Mouse (Mus musculus) fat pad, adult 2 months (tissue): ENCODE results near the gene Afap1.

ENCODE experiments used
- DNase-seq: peaks from one replicate; pipeline ENCODE4 v3.0.0-alpha.2; 2011; ENCODE audit warnings: low read depth, low spot score; ENCODE audit errors: extremely low read depth

The Afap1 gene

GRCm38 (mm10) chr5:35971841-35972578, 78.9 kb downstream of the Afap1 start:
- DNase-seq = no peak

GRCm38 (mm10) chr5:35972739-35973138, 79.6 kb downstream of the Afap1 start:
- DNase-seq = no peak

- DNase-seq = no peak
Measured at GRCm38 (mm10) chr5:35973800-35974199, 80.7 kb downstream of the Afap1 start.

GRCm38 (mm10) chr5:35974265-35974664, 81.1 kb downstream of the Afap1 start:
- no peak for DNase-seq

GRCm38 (mm10) chr5:35975681-35976080, 82.6 kb downstream of the Afap1 start:
- DNase-seq = no peak

GRCm38 (mm10) chr5:35980542-35980941, 87.4 kb downstream of the Afap1 start:
- no peak for DNase-seq

- DNase-seq = no peak
Measured at GRCm38 (mm10) chr5:35981341-35981740, 88.2 kb downstream of the Afap1 start.

GRCm38 (mm10) chr5:35981976-35982375, 88.9 kb downstream of the Afap1 start:
- DNase-seq = no peak

GRCm38 (mm10) chr5:35985611-35986010, 92.5 kb downstream of the Afap1 start:
- DNase-seq = no peak

- no peak for DNase-seq
Measured at GRCm38 (mm10) chr5:35988085-35988484, 95.0 kb downstream of the Afap1 start.

GRCm38 (mm10) chr5:35989506-35989905, 96.4 kb downstream of the Afap1 start:
- no peak for DNase-seq

- DNase-seq = no peak
Measured at GRCm38 (mm10) chr5:35989986-35990735, 97.0 kb downstream of the Afap1 start.

GRCm38 (mm10) chr5:36003797-36004196, 110.7 kb downstream of the Afap1 start:
- no peak for DNase-seq

GRCm38 (mm10) chr5:36006106-36006505, 113.0 kb downstream of the Afap1 start:
- DNase-seq = no peak

- DNase-seq = no peak
Measured at GRCm38 (mm10) chr5:36006586-36006985, 113.5 kb downstream of the Afap1 start.

- DNase-seq = no peak
Measured at GRCm38 (mm10) chr5:36007649-36008048, 114.5 kb downstream of the Afap1 start.

- no peak for DNase-seq
Measured at GRCm38 (mm10) chr5:36009405-36009804, 116.3 kb downstream of the Afap1 start.

GRCm38 (mm10) chr5:36018366-36018765, 125.2 kb downstream of the Afap1 start:
- DNase-seq = no peak

GRCm38 (mm10) chr5:36021091-36021490, 128.0 kb downstream of the Afap1 start:
- DNase-seq = no peak

- no peak for DNase-seq
Measured at GRCm38 (mm10) chr5:36022361-36022760, 129.2 kb downstream of the Afap1 start.

- DNase-seq = no peak
Measured at GRCm38 (mm10) chr5:36024003-36024685, 131.0 kb downstream of the Afap1 start.

GRCm38 (mm10) chr5:36025076-36025475, 132.0 kb downstream of the Afap1 start:
- no peak for DNase-seq
